Mouse (Mus musculus) neural tube, embryonic 14.5 days (tissue): ENCODE measurements at regions not wholly inside any gene's neighbourhood (a gene's known extent, or its start where the extent isn't known, plus 50 kb on each side); places are given as distances from the start of the nearest gene placed in this dataset.
A peak's percentile ranks its signal among the peaks of the same experiment; 100 is the strongest.

Experiments
- ATAC-seq: fragments of 200-750 bp; cut with Nextera tagmentation; 2 replicates; pipeline ENCODE4 v1.8.0; 2017; ENCODE audit warnings: low read depth, mild to moderate bottlenecking, moderate TSS enrichment, moderate library complexity
- H3K27ac ChIP-seq: fragments of 300-500 bp; sonication (generic); 2 replicates; pipeline ENCODE4 v1.5.1; 2014; ENCODE audit warnings: low read depth, mild to moderate bottlenecking, control low read depth, low read length, moderate library complexity, mixed read lengths
- H3K27me3 ChIP-seq: fragments of 300-500 bp; sonication (generic); 2 replicates; pipeline ENCODE4 v1.6.1; 2014; ENCODE audit warnings: low read length; ENCODE audit not compliant: control insufficient read depth, insufficient read depth
- H3K36me3 ChIP-seq: fragments of 300-500 bp; sonication (generic); 2 replicates; pipeline ENCODE4 v1.6.1; 2014; ENCODE audit warnings: low read length, mixed read lengths; ENCODE audit not compliant: control insufficient read depth, insufficient read depth
- H3K4me1 ChIP-seq: fragments of 300-500 bp; sonication (generic); 2 replicates; pipeline ENCODE4 v1.6.1; 2014; ENCODE audit warnings: low read length; ENCODE audit not compliant: control insufficient read depth, insufficient read depth
- H3K4me2 ChIP-seq: fragments of 300-500 bp; sonication (generic); 2 replicates; pipeline ENCODE4 v1.6.1; 2014; ENCODE audit warnings: mild to moderate bottlenecking, low read depth, low read length, control low read depth
- H3K4me3 ChIP-seq: fragments of 300-500 bp; sonication (generic); 2 replicates; pipeline ENCODE4 v1.5.1; 2014; ENCODE audit warnings: low read depth, low read length, control low read depth, mixed read lengths
- H3K9ac ChIP-seq: fragments of 300-500 bp; sonication (generic); replicated peaks from 2 replicates; pipeline ENCODE4 v1.6.1; 2014; ENCODE audit warnings: low read depth, mild to moderate bottlenecking, control low read depth, low read length, mixed read lengths
- H3K9me3 ChIP-seq: fragments of 300-500 bp; sonication (generic); 2 replicates; pipeline ENCODE4 v1.6.1; 2016; ENCODE audit warnings: low read length; ENCODE audit not compliant: control insufficient read depth
- WGBS: fragments of 180-500 bp; shearing (Covaris S2); extraction: QIAGEN DNeasy Blood & Tissue Kit; methylation state at CpG from one replicate; pipeline ENCODE4 v1.1.7; 2014; 5-methylcytosine and 5-hydroxymethylcytosine counted together

GRCm38 (mm10) chr12:80011916-80012315, 100.9 kb downstream of the Zfp36l1 start:
- Histone ChIP-seq H3K9me3 (no peaks in the 10 kb centered on the region), H3K4me2 (no peak overlapping the region), H3K36me3 (no peaks in the 10 kb centered on the region), H3K27ac (no peak overlapping the region), H3K4me1 (peaks cover 6% of the 10 kb centered on the region; the same call in 1 of the 2 replicates), H3K27me3 (no peaks in the 10 kb centered on the region), H3K4me3 (no peak overlapping the region), H3K9ac (no peak overlapping the region)
- ATAC-seq = no peak
- WGBS = 83% methylated on average over 6 of the region's 6 CpGs

- Histone ChIP-seq H3K36me3 (no peaks in the 10 kb centered on the region), H3K4me3 (no peak overlapping the region), H3K9me3 (no peaks in the 10 kb centered on the region), H3K9ac (no peak overlapping the region), H3K4me1 (peaks cover 6% of the 10 kb centered on the region; the same call in 1 of the 2 replicates), H3K27ac (no peak overlapping the region), H3K4me2 (no peak overlapping the region), H3K27me3 (no peaks in the 10 kb centered on the region)
- ATAC-seq = no peak
- 95% methylated on average over 1 of the region's 1 CpGs for WGBS
Observed at GRCm38 (mm10) chr12:80010947-80011346, 101.9 kb downstream of the Zfp36l1 start.

GRCm38 (mm10) chr12:80010220-80010619, 102.6 kb downstream of the Zfp36l1 start:
- no peak overlapping the region for H3K4me2 ChIP-seq
- H3K27ac ChIP-seq = no peak overlapping the region
- no peaks in the 10 kb centered on the region for H3K36me3 ChIP-seq
- H3K9me3 ChIP-seq = no peaks in the 10 kb centered on the region
- no peak overlapping the region for H3K9ac ChIP-seq
- no peak for ATAC-seq
- peaks cover 6% of the 10 kb centered on the region; the same call in 1 of the 2 replicates for H3K4me1 ChIP-seq
- WGBS = 53% methylated on average over 2 of the region's 2 CpGs
- no peak overlapping the region for H3K4me3 ChIP-seq
- no peaks in the 10 kb centered on the region for H3K27me3 ChIP-seq

GRCm38 (mm10) chr12:80007849-80008248, 105.0 kb downstream of the Zfp36l1 start:
- no peak for ATAC-seq
- Histone ChIP-seq H3K36me3 (no peaks in the 10 kb centered on the region), H3K4me1 (no peaks in the 10 kb centered on the region), H3K9me3 (no peaks in the 10 kb centered on the region), H3K27ac (no peak overlapping the region), H3K4me2 (no peak overlapping the region), H3K27me3 (no peaks in the 10 kb centered on the region), H3K9ac (no peak overlapping the region), H3K4me3 (no peak overlapping the region)
- WGBS = 55% methylated on average over 7 of the region's 7 CpGs

- no peaks in the 10 kb centered on the region for H3K4me1 ChIP-seq
- H3K9ac ChIP-seq = no peak overlapping the region
- ATAC-seq = no peak
- no peaks in the 10 kb centered on the region for H3K36me3 ChIP-seq
- no peaks in the 10 kb centered on the region for H3K27me3 ChIP-seq
- WGBS = 88% methylated on average over 13 of the region's 13 CpGs
- H3K4me2 ChIP-seq = no peak overlapping the region
- H3K9me3 ChIP-seq = no peaks in the 10 kb centered on the region
- H3K4me3 ChIP-seq = no peak overlapping the region
- H3K27ac ChIP-seq = no peak overlapping the region
Observed at GRCm38 (mm10) chr12:80005227-80005919, 107.4 kb downstream of the Zfp36l1 start.

- no peaks in the 10 kb centered on the region for H3K9me3 ChIP-seq
- no peaks in the 10 kb centered on the region for H3K27me3 ChIP-seq
- no peak overlapping the region for H3K4me2 ChIP-seq
- ATAC-seq = no peak
- no peaks in the 10 kb centered on the region for H3K36me3 ChIP-seq
- H3K9ac ChIP-seq = no peak overlapping the region
- no peak overlapping the region for H3K4me3 ChIP-seq
- H3K4me1 ChIP-seq = no peaks in the 10 kb centered on the region
- 39% methylated on average over 6 of the region's 6 CpGs for whole genome bisulfite sequencing
- H3K27ac ChIP-seq = no peak overlapping the region
Observed at GRCm38 (mm10) chr12:80004575-80004974, 108.2 kb downstream of the Zfp36l1 start.

- WGBS = 87% methylated on average over 12 of the region's 12 CpGs
- Histone ChIP-seq H3K4me3 (no peak overlapping the region), H3K9me3 (no peaks in the 10 kb centered on the region), H3K9ac (no peak overlapping the region), H3K36me3 (no peaks in the 10 kb centered on the region), H3K4me2 (no peak overlapping the region), H3K4me1 (no peaks in the 10 kb centered on the region), H3K27me3 (no peaks in the 10 kb centered on the region), H3K27ac (no peak overlapping the region)
- no peak for ATAC-seq
Observed at GRCm38 (mm10) chr12:80003486-80003885, 109.3 kb downstream of the Zfp36l1 start.

- H3K27ac ChIP-seq = no peak overlapping the region
- H3K9ac ChIP-seq = no peak overlapping the region
- no peaks in the 10 kb centered on the region for H3K4me1 ChIP-seq
- 30% methylated on average over 13 of the region's 13 CpGs for WGBS
- ATAC-seq = peak; percentile 72
- H3K4me2 ChIP-seq = no peak overlapping the region
- no peaks in the 10 kb centered on the region for H3K36me3 ChIP-seq
- no peaks in the 10 kb centered on the region for H3K9me3 ChIP-seq
- H3K27me3 ChIP-seq = no peaks in the 10 kb centered on the region
- H3K4me3 ChIP-seq = no peak overlapping the region
Observed at GRCm38 (mm10) chr12:80002474-80003125, 110.2 kb downstream of the Zfp36l1 start.

- no peak overlapping the region for H3K27ac ChIP-seq
- H3K9ac ChIP-seq = no peak overlapping the region
- H3K4me1 ChIP-seq = no peaks in the 10 kb centered on the region
- no peak for ATAC-seq
- WGBS = 79% methylated on average over 2 of the region's 2 CpGs
- no peaks in the 10 kb centered on the region for H3K9me3 ChIP-seq
- no peak overlapping the region for H3K4me3 ChIP-seq
- H3K27me3 ChIP-seq = no peaks in the 10 kb centered on the region
- no peaks in the 10 kb centered on the region for H3K36me3 ChIP-seq
- no peak overlapping the region for H3K4me2 ChIP-seq
Observed at GRCm38 (mm10) chr12:80001794-80002193, 111.0 kb downstream of the Zfp36l1 start.
